Mouse (Mus musculus) gastrocnemius, postnatal 36 days (tissue): ENCODE data around the gene Catsperz. TPM values are rescaled to one million over a fixed set of nuclear protein-coding genes. Genes with fewer than 3 reads are reported as not detected.

ENCODE experiments used
- DNase-seq, 2 experiments: peaks; one replicate each; pipeline ENCODE4 v3.0.0; 2022
- intact Hi-C: fragments of 180-260 bp; cut with DNase I; formaldehyde crosslinking; loops from one replicate; pipeline ENCODE4 v1.15.1; 2025
- long read RNA-seq, 2 experiments: library from polyadenylated mRNA; stranded (forward); transcript quantifications; one replicate each; pipeline ENCODE4 v2.0.0; 2021
- total RNA-seq, 2 experiments: library from RNA; stranded (reverse); gene quantifications; 2 replicates each; pipeline ENCODE4 v1.2.3; 2021

The Catsperz gene
- total RNA-seq = not detected
- long read RNA-seq, experiment 1 = 0 reads
- long read RNA-seq, experiment 2 = 0 reads

DNA sequence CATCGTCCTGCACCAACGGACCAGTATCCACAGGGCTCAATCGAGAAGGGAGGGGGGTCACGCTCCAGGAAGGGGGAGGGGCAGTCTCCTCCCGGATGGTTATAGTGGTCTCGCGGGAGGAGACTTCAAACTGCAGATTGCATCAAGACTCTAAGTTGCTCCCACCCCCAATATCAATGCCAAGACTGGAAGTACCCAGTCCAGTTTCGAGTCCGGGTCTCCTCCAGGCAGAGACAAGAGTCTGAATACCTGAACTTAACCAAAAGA lies at the start of gene Catsperz:
Gene Catsperz, minus strand, starts transcription at position 74 of the 267 bp plus-strand sequence.
- intact Hi-C loops = loop anchor here (2.0 kb wide), 1 partner anchor 44 kb away; no protein-coding TSS in a partner anchor
- no peak for DNase-seq

DNA sequence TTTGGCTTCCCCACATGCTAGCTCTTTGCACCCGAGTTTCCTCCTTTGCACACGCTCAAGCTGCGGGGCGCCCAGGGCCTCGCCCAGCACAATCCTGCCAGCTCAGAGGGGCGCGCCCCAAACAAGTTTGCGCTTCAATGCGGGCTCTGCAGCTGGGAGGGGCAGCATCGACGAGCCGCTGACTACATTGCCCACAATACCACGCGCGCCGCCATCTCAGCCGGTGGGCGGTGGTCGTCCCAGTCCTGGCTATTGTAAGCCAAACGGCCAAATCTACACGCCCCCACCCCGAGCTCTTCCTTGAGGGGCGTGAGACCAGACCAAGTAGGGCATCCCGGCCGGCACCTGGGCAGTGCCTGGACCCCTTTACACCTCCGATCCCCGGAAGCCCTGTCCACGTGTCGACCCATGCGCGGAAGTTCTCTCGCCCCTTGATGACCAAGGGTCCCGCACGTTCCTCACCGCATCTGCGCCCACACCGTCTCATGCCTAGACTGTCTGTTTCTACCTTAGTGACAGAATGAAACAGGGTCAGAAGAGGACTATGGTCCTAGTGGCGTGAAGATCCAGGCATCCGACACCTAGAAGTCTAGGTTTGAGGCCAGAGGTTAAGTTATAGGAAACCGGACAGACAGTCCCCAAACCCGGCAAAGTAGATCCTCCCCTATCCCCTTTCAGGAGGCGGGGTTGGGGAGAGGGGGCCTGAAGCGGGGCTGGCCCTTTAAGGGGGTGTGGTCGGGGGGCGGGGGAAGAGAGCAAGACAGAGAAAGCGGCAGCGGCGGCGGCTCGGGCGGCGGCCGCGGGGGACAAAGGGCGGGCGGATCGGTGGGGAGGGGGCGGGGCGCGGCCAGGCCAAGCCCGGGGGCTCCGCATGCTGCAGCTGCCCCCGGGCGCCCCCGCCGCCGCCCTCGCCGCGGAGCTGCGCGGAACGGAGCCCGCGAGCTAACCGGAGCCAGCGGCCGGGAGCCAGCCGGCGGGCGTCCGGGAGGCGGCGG lies 49.3 kb upstream of the Catsperz start, which contains the start of gene Ppp1r14b:
Gene Ppp1r14b, plus strand, starts transcription at position 758 of the 995 bp plus-strand sequence.
- DNase-seq = peak; percentile 81
- intact Hi-C loops = no loop called here

DNA sequence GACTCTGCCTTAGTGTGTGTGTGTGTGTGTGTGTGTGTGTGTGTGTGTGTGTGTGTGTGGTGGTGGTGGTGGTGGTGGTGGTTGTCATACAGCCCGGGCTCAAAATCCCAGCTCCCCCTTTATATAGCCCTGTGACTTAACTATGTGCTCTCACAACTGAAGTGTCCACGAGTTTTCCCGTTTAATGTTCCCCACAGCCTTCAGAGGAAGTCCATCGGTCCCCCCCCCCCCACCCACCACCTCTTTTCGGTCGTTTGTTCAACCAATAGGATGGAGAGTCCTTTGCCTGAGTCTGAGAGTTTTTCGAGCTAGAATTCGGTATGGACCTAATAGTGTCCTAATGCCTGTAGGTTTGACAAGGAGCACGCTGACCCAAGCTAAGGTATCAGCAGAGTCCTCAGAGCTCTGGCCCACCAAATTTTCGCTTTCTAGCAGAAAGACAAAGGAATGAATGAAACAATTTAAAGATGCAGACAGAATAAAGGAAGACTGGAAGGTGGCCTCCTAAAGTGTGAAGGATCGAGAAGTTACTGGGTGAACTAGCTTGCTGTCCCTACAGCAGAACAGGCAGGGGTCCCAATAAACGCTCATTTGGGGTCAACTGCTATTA lies 48.5 kb upstream of the Catsperz start:
- intact Hi-C loops = no loop called here
- no peak for DNase-seq

DNA sequence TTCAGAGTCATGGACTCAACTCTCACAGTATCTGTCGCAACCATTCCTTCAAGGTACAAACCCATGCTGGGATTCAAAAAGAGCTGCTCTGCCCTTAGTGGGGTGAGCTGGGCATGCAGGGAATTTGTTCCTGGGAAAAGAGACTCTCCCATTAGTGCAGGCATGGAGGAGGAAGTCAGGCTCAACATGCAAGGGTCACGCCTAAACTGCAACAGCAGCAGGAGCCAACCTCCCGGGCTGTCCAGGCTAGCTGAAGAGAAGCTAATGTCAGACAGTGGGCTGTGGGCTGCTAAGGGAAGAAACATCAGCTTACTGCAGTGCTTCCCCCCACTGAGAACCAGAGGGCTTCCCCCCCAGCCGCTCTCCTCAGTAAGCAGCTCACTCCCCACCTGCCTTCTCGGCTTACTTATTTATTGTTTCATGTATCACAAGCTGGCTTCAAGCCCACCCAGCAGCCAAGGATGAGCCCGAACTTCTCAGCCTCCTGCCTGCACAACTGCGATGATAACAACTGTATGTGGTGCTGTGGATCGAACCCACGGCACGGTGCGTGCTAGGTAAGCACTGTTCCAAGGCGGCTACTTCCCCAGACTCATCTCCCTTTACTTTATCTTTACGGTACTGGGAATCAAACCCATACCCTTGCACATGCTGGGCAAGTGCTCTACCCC lies 47.2 kb upstream of the Catsperz start:
- no peak for DNase-seq
- intact Hi-C loops = no loop called here

DNA sequence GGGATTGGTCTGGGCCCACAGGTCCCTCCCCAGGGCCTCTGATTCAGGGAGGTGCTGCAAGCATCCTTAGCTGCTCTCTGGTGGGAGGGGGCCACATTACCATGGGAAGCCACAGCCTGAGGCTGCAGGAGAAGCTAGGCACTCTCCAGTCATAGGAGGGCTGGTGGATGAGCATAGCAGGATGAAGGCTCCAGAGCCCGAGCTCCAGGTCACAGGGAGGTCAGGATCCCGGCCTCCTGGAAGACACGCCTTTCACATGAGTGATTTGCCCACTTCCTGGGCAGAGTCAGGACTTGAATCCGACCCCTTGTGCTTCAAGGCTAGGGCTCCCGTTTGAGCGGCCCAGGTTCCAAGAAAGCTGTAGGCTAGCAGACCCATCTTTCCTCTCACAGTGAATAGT lies 46.5 kb upstream of the Catsperz start:
- intact Hi-C loops = no loop called here
- no peak for DNase-seq

DNA sequence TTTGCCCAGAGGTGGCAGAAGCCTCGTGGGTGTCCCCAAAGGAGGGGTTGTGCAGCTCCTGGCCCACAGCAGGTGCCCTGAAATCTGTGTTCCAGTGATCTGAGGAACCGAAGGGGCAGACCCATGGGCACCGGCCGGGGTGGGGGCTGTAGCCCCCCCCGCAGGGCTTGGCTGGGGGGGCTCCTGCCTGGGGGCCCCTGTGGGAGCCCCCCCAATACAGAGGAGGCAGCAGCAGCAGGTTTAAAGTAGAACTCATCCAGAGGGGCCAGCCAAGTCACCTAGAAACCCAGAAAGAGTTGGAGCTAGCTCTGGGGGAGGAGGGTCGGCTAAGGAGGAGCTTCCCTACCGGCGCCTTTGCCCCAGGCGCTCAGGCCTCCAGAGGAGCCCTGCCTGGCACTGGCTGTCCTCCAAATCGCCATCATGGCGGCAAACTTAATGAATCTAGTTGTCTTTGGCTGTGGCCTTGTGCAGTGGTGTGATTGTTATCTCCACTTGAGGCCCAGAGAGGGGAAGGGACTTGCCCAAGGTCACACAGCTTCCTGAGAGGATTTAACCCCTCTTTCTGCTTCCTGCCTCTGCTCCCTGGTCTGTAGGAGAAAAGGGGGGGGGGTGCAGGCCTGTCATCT lies 45.4 kb upstream of the Catsperz start:
- intact Hi-C loops = no loop called here
- no peak for DNase-seq

DNA sequence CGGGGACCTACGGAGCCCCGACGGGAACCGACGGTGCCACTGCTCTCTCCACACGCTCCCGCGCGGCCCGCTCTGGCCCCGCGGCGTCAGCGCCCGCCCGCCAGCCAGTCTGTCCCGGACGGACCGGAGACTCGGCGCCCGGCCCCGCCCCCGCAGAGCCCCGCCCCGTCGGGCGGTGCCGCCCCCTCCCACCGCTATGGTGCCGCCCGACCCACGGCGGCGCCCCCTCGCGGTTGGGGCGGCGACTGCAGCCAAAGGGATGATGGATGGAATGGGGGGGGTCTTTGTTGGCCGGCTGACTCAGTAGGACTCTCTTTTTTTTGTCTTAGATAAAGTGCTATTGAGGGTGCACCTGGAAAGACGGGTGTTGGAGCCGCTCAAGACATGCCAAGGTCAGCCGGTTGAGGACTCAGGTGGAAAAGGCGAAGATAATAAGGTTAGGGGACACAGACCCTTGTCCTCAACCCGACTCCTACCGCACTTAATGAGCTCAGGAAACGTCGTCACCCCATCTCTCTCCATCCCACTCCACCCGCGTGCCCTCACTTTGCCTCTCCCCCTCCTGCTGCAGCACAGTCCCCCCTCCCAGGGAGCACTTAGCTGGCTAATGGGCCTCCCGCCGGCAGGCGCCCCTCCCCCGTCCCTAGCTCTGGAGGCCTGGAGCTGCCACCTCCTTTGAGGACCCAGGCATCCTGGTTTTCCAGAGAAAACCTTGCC lies 44.6 kb upstream of the Catsperz start:
- peak; percentile 69 to 78 for DNase-seq
- intact Hi-C loops = loop anchor here (2.0 kb wide), 1 partner anchor 45 kb away; the partner anchor contains the start of gene Catsperz

DNA sequence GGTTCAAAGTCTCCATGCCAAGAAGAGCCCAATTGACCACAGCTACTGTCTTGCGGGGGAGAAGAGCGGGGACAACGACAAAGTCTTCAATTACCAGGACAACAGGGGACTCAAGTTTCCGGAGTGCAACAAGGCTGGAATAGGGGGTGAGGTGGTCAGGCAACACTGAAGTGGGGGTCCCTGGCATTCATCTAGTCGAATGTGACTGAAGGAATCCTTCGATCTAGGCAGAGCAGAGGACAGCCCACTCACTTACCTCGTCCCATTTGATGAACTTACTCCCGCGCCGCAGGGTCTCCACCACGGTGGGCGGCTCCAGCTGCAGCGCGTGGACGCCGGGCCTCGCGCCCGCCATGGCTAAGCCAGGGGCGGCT lies 44.1 kb upstream of the Catsperz start:
- DNase-seq = no peak
- intact Hi-C loops = loop anchor here (2.0 kb wide), 1 partner anchor 44 kb away; the partner anchor contains the start of gene Catsperz

DNA sequence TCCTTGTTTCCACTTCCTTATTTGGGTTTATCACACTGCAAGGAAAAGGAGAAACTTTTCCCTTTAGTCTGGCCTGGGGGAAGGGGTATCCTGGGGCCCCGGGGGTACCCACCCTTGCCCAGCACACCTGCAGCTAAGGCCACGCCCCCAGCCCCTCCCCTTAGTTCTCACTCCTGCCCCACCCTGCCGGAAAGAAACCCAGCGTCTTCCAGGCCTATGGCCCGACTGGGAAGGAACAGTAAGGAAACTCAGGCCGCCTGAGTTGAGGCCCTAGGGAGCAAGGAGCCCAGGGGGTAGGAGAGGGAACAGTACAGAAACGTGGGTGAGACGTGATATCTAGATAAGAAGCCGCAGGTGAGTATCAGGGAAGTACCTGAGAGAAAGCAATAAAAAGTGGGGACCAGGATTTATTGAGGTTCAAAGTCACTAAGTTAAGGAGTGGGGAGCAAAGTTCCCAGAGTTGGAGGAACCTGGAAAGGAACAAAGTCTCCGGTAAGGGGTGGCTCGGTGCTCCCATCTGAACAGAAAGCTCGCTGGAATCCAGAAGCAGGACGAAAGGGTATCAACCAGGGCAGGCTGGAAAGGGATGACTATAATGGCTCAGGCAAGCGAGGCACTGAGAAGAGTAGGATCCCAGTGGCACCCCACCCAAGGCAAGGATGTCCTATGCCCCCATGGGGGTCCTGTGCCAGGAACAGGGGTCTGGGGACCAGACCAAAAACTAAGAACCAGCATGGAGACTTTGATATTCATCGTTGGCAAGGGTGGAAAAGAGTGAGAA lies 43.5 kb upstream of the Catsperz start:
- no peak for DNase-seq
- intact Hi-C loops = loop anchor here (2.0 kb wide), 1 partner anchor 44 kb away; the partner anchor contains the start of gene Catsperz

DNA sequence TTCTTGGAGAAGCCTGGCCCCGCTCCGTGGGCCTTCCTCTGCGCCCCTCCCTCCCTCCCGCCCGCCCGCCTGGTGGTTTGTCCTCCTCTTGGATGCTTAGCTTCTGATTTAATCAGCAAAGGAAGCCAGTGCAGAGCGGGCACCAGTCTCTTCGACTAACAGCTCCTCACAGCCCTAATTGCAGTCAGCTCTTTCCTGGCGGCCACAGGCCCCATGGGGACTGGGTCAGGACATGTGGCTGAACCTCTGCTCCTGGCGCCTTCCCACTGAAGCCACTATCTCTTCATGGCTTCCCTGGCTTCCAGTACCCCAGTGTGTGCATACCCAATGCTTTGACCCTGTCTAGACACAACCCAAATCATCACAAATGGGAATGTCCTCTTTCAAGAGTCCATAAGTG lies 31.3 kb upstream of the Catsperz start:
- DNase-seq = no peak
- intact Hi-C loops = no loop called here

DNA sequence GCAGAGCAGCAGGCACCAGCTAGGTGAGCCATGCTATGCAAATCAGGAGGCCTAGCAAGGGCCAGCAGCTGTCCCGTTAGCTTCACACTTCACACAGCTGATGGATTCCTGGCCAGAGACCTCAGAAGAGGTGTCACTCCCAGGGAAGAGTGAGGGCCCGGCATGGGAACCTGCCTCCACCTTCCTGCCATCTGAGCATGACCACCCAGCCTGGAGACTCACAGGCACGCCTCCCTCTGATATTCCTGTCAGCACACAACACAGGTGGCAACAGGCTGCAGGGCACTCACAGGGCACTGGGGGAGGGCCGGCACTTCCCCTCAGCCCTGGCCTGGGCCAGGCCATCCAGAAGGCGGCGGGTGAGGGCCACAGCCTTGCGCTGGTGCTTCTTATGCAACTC lies 30.2 kb upstream of the Catsperz start:
- DNase-seq = no peak
- intact Hi-C loops = loop anchor here (2.0 kb wide), 1 partner anchor 15 kb away; the partner anchor contains the start of gene Bad

DNA sequence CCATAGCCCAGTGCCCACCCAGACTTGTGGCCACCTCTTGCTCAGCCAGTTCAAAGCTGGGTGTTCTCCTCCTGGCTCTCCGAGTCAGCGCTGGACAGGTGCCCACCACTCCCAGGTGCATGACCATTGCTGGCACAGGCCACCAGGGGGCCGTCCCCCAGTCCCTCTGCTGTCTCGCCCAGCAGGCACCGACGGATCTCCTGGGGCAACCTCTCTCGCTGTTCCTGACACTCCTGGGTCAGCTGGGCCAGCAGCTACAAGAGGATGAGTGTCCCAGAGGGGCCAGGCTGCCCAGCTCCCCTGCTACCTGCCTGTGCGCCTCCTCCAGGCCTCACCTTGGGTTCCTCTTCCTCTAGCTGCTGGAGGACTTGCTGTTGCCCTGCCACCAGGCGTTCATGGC lies 28.9 kb upstream of the Catsperz start:
- intact Hi-C loops = loop anchor here (2.0 kb wide), 1 partner anchor 13 kb away; the partner anchor contains the start of gene Bad
- DNase-seq = no peak

DNA sequence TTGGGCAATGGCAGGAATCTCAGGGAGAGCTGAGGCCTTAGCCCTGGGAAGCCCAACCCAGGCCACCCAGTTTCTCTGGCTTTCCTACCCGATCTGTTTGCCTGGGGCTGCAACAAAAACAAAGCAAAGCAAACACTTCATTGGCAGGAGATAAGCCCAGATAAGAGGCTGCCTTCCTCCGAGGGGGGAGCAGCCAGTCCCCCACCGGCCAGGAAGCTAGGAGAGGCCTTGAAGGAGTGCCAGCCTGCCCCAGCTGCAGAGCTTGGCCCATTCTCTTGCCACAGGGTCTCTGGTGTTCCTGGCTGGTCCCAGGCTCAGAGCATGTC lies 27.5 kb upstream of the Catsperz start:
- intact Hi-C loops = no loop called here
- DNase-seq = no peak

DNA sequence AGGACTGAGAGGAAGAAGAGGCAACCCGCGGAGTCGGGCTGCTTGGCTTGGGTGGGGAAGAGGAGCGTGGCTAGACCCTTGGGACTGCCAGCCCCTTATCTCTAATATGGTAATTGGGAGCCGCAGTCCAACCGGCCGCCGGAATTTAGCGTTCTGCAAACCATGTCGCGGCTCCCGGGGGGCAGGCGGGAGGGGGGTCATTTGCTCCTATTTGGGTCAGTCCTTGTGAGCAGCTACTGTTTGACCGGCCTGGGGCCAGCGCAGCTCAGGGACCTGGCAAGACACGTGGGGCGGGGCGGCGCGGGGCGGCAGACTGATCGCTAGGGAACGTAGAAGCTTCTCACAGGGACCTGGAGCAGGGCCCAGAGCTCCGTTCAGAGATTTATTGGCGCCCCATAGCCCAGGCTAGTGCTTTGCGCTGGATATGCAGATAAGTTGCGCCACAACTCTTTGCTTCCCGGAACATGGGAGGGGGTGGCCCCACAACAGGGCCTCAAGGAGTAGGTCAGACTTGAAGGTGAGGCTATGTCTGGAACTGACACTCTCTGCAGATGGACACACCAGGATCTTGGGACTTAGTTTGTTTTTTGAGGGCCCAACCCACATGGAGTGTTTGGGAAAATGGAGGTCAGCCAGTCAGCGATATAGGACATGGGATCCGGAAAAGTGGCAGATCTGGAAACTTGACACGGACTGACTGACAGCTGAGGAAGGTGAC lies 27.0 kb upstream of the Catsperz start:
- peak; percentile 79 to 87 for DNase-seq
- intact Hi-C loops = no loop called here

DNA sequence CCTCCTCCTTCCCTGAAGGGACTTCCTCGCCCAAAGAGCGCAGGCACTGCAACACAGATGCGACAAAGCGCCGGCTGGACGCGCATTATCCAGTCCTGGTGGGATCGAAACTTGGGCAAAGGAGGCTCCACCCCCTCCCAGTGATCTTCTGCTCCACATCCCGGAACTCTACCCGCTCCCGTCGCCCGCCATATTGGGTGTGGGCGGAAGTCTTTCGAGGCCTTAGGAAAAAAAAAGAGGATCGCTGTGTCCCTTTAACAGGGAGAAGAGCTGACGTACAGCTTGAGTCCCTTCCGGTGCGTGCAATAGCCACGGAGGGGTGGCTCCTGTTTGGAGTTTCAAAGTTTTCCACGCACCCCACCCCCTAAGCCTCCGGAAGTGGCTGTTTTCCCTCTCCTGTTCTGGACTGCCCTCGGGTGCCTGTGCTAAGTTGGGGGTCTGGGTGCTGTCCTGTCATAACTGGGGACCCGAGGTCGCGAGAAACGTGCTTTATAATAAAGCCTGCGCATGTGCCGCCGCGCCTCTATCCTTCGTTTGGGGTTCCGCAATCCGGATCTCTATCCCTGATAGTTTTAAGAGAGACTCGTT lies 26.3 kb upstream of the Catsperz start:
- DNase-seq = peak; percentile 92 to 93

DNA sequence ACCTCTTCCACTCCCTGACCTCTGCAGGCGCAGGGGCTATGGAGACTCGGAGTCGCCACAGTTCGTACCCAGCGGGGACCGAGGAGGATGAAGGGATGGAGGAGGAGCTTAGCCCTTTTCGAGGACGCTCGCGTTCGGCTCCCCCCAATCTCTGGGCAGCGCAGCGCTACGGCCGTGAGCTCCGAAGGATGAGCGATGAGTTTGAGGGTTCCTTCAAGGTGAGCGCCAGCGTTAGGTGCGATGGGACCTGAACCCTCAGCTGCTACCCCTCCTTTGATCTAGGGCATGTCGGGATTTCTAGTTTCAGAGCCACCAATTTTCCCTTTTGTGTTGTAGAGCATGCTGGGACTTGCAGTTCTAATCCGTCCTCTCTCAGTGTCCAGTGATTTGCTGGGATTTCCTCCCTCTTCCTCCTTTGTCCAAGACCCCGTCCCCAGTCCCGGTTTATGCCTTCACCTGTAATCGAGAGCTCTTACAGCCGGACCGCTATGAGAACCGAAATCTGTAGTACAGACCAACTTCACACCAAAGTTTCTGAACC lies 25.5 kb upstream of the Catsperz start:
- intact Hi-C loops = no loop called here
- DNase-seq = peak in 1 of 2 experiments; percentile 52

More for the DNA sequence above, 26.3 kb upstream of the Catsperz start:
- intact Hi-C loops = no loop called here

DNA sequence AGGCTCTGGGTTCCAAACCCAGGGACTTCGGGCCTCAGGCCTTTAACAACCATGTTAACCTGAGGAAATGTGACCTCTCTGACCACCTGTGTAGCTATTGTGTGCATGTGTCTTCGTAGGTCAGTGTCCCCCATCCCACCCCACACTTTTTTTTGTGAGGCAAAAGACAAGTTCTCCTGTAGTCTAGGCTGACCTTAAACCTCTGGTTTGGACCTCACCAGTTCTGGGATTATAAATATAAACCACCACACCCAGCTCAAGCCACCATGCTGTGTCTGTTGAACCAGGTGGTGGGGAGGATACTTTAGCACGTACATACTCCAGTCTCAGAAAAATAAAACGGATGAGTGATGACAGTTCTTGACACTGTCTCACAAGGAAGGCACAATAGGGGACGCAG lies 24.8 kb upstream of the Catsperz start:
- DNase-seq = no peak
- intact Hi-C loops = loop anchor here (5.0 kb wide), 1 partner anchor 703 kb away; no protein-coding TSS in a partner anchor

DNA sequence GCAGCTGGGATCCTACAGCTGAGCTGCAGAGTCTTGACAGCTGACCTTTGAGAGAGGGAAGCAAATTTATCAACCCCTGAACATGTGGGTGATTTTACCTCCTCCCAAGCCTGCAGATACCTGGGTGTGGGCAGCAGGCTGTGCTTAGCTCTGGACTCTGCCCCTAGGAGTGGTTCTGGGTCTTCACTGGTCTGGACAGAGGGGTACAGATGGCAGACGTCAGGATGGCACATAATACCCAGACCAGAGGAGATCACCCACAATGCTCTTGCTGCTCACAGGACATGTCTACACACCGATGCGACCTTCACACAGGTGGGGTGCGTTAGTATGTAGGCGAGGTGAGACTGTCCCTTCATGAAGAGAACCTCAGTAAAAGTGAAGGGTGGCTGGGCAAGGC lies 24.4 kb upstream of the Catsperz start:
- DNase-seq = no peak
- intact Hi-C loops = loop anchor here (5.0 kb wide), 1 partner anchor 702 kb away; no protein-coding TSS in a partner anchor
